Mouse (Mus musculus) fibroblast of lung, adult 2 months (primary cell): ENCODE results near the gene Brinp2.

Source experiments
- DNase-seq: peaks from one replicate; pipeline ENCODE4 v3.0.0-alpha.2; 2011; ENCODE audit warnings: low read depth

Gene Brinp2

GRCm38 (mm10) chr1:158295270-158295669 lies 60.9 kb downstream of the Brinp2 start:
- no peak for DNase-seq

- DNase-seq = no peak
Measured at GRCm38 (mm10) chr1:158285198-158285597, 70.9 kb downstream of the Brinp2 start.

- no peak for DNase-seq
Measured at GRCm38 (mm10) chr1:158283869-158284268, 72.3 kb downstream of the Brinp2 start.

- no peak for DNase-seq
Measured at GRCm38 (mm10) chr1:158272058-158272457, 84.1 kb downstream of the Brinp2 start.

GRCm38 (mm10) chr1:158267020-158267571 lies 89.0 kb downstream of the Brinp2 start:
- no peak for DNase-seq

GRCm38 (mm10) chr1:158266293-158267019 lies 89.7 kb downstream of the Brinp2 start:
- no peak for DNase-seq

GRCm38 (mm10) chr1:158259516-158260235 lies 96.5 kb downstream of the Brinp2 start:
- DNase-seq = no peak

GRCm38 (mm10) chr1:158258685-158259292 lies 97.3 kb downstream of the Brinp2 start:
- no peak for DNase-seq

GRCm38 (mm10) chr1:158255912-158256680 lies 100.0 kb downstream of the Brinp2 start:
- DNase-seq = no peak

GRCm38 (mm10) chr1:158252682-158253222 lies 103.4 kb downstream of the Brinp2 start:
- no peak for DNase-seq

- no peak for DNase-seq
Measured at GRCm38 (mm10) chr1:158248266-158248665, 107.9 kb downstream of the Brinp2 start.

- no peak for DNase-seq
Measured at GRCm38 (mm10) chr1:158246476-158247153, 109.5 kb downstream of the Brinp2 start.

GRCm38 (mm10) chr1:158245486-158245885 lies 110.6 kb downstream of the Brinp2 start:
- DNase-seq = no peak

- no peak for DNase-seq
Measured at GRCm38 (mm10) chr1:158244016-158244415, 112.1 kb downstream of the Brinp2 start.

GRCm38 (mm10) chr1:158241848-158242556 lies 114.1 kb downstream of the Brinp2 start:
- DNase-seq = no peak

GRCm38 (mm10) chr1:158239841-158240240 lies 116.3 kb downstream of the Brinp2 start:
- DNase-seq = no peak

- DNase-seq = no peak
Measured at GRCm38 (mm10) chr1:158238722-158239121, 117.4 kb downstream of the Brinp2 start.

- no peak for DNase-seq
Measured at GRCm38 (mm10) chr1:158228687-158229224, 127.4 kb downstream of the Brinp2 start.

- DNase-seq = no peak
Measured at GRCm38 (mm10) chr1:158227239-158227638, 128.9 kb downstream of the Brinp2 start.

GRCm38 (mm10) chr1:158226689-158227088 lies 129.4 kb downstream of the Brinp2 start:
- no peak for DNase-seq
